Mouse (Mus musculus): ENCODE measurements at regions not wholly inside any gene's neighbourhood (a gene's known extent, or its start where the extent isn't known, plus 50 kb on each side); places are given as distances from the start of the nearest gene placed in this dataset.

- Histone ChIP-seq H3K4me2 (no peak overlapping the region), H3K9me3 (no peaks in the 10 kb centered on the region), H3K4me1 (replicated peaks) (no peaks in the 10 kb centered on the region), H3K4me3 (no peak overlapping the region), H3K36me3 (no peaks in the 10 kb centered on the region), H3K9ac (no peak overlapping the region), H3K27ac (replicated peaks) (no peak overlapping the region), H3K27me3 (no peaks in the 10 kb centered on the region)
- ATAC-seq (ENCODE audit: low FRiP score, low read depth): no peak
- WGBS: 91% methylated on average over 2 of the region's 2 CpGs
Measured at GRCm38 (mm10) chr3:124217131-124217530, 103.5 kb upstream of the Tram1l1 start.

GRCm38 (mm10) chr3:124225982-124226381 lies 94.7 kb upstream of the Tram1l1 start:
- Histone ChIP-seq H3K4me3 (no peak overlapping the region), H3K27me3 (no peaks in the 10 kb centered on the region), H3K27ac (replicated peaks) (no peak overlapping the region), H3K4me2 (no peak overlapping the region), H3K4me1 (replicated peaks) (no peaks in the 10 kb centered on the region), H3K9me3 (no peaks in the 10 kb centered on the region), H3K36me3 (no peaks in the 10 kb centered on the region), H3K9ac (no peak overlapping the region)
- 76% methylated on average over 4 of the region's 4 CpGs for WGBS
- no peak for ATAC-seq (ENCODE audit: low FRiP score, low read depth)

- Histone ChIP-seq H3K27me3 (no peaks in the 10 kb centered on the region), H3K4me2 (no peak overlapping the region), H3K27ac (replicated peaks) (no peak overlapping the region), H3K4me1 (replicated peaks) (no peaks in the 10 kb centered on the region), H3K9me3 (no peaks in the 10 kb centered on the region), H3K36me3 (no peaks in the 10 kb centered on the region), H3K4me3 (no peak overlapping the region), H3K9ac (no peak overlapping the region)
- ATAC-seq (ENCODE audit: low FRiP score, low read depth): no peak
Measured at GRCm38 (mm10) chr3:124227701-124228100, 93.0 kb upstream of the Tram1l1 start.

- no peak for ATAC-seq (ENCODE audit: low FRiP score, low read depth)
- H3K4me3 ChIP-seq: no peak overlapping the region
- H3K4me1 ChIP-seq (replicated peaks): no peaks in the 10 kb centered on the region
- H3K4me2 ChIP-seq: no peak overlapping the region
- WGBS: 63% methylated on average over 5 of the region's 5 CpGs
- no peaks in the 10 kb centered on the region for H3K27me3 ChIP-seq
- H3K27ac ChIP-seq (replicated peaks): no peak overlapping the region
- no peaks in the 10 kb centered on the region for H3K9me3 ChIP-seq
- H3K36me3 ChIP-seq: no peaks in the 10 kb centered on the region
- H3K9ac ChIP-seq: no peak overlapping the region
Measured at GRCm38 (mm10) chr3:124240936-124241733, 79.5 kb upstream of the Tram1l1 start.

- Histone ChIP-seq H3K36me3 (no peaks in the 10 kb centered on the region), H3K9me3 (no peaks in the 10 kb centered on the region), H3K4me1 (replicated peaks) (no peaks in the 10 kb centered on the region), H3K27me3 (no peaks in the 10 kb centered on the region), H3K9ac (no peak overlapping the region), H3K4me3 (no peak overlapping the region), H3K4me2 (no peak overlapping the region), H3K27ac (replicated peaks) (no peak overlapping the region)
- no peak for ATAC-seq (ENCODE audit: low FRiP score, low read depth)
- 84% methylated on average over 1 of the region's 1 CpGs for WGBS
Measured at GRCm38 (mm10) chr3:124241734-124242006, 79.0 kb upstream of the Tram1l1 start.

- H3K4me2 ChIP-seq: no peak overlapping the region
- H3K36me3 ChIP-seq: no peaks in the 10 kb centered on the region
- WGBS: 33% methylated on average over 3 of the region's 3 CpGs
- H3K4me1 ChIP-seq (replicated peaks): no peaks in the 10 kb centered on the region
- 0 out of 2 replicates have a peak, but pooled peaks have one; percentile 63 for ATAC-seq (ENCODE audit: low FRiP score, low read depth)
- H3K27me3 ChIP-seq: no peaks in the 10 kb centered on the region
- H3K9me3 ChIP-seq: no peaks in the 10 kb centered on the region
- no peak overlapping the region for H3K4me3 ChIP-seq
- H3K27ac ChIP-seq (replicated peaks): no peak overlapping the region
- no peak overlapping the region for H3K9ac ChIP-seq
Measured at GRCm38 (mm10) chr3:124262150-124262549, 58.5 kb upstream of the Tram1l1 start.

- Histone ChIP-seq H3K4me1 (replicated peaks) (no peaks in the 10 kb centered on the region), H3K4me3 (no peak overlapping the region), H3K9me3 (no peaks in the 10 kb centered on the region), H3K4me2 (no peak overlapping the region), H3K27ac (replicated peaks) (no peak overlapping the region), H3K27me3 (no peaks in the 10 kb centered on the region), H3K36me3 (no peaks in the 10 kb centered on the region), H3K9ac (no peak overlapping the region)
- ATAC-seq (ENCODE audit: low FRiP score, low read depth): no peak
- WGBS: 57% methylated on average over 5 of the region's 5 CpGs
Measured at GRCm38 (mm10) chr3:124266821-124267220, 53.8 kb upstream of the Tram1l1 start.

- Histone ChIP-seq H3K27me3 (no peaks in the 10 kb centered on the region), H3K36me3 (no peaks in the 10 kb centered on the region), H3K4me3 (no peak overlapping the region), H3K9ac (no peak overlapping the region), H3K9me3 (no peaks in the 10 kb centered on the region), H3K27ac (replicated peaks) (no peak overlapping the region), H3K4me1 (replicated peaks) (no peaks in the 10 kb centered on the region), H3K4me2 (no peak overlapping the region)
- WGBS: 61% methylated on average over 5 of the region's 5 CpGs
- 0 out of 2 replicates have a peak, but pooled peaks have one; percentile 19 for ATAC-seq (ENCODE audit: low FRiP score, low read depth)
Measured at GRCm38 (mm10) chr3:124270506-124270905, 50.1 kb upstream of the Tram1l1 start.
